Mouse (Mus musculus) cortical plate, adult 2 months (tissue): ENCODE measurements around the gene Slc22a27.
"Not testable (repeated sequence)": the region's sequence is repeated elsewhere in the genome, so short reads cannot be mapped to it uniquely, and the experiment has no call there.

Source experiments
- CTCF ChIP-seq: fragments of 200-500 bp; IDR thresholded peaks from 2 replicates; pipeline ENCODE4 v1.5.1; 2011; ENCODE audit warnings: mild to moderate bottlenecking, control low read depth, low read length; ENCODE audit not compliant: insufficient read depth; ENCODE audit errors: extremely low read depth
- POLR2A ChIP-seq: fragments of 200-500 bp; IDR thresholded peaks from 2 replicates; pipeline ENCODE4 v1.6.1; 2011; ENCODE audit warnings: mild to moderate bottlenecking, low read length, control low read depth; ENCODE audit not compliant: insufficient read depth; ENCODE audit errors: extremely low read depth

GRCm38 (mm10) chr19:7965927-7966326 is at the start of gene Slc22a27:
- TF ChIP-seq CTCF, POLR2A: not testable (repeated sequence)
